Mouse (Mus musculus) CH12.LX (cell line): ENCODE data around the gene Angptl6. TPM values are rescaled to one million over a fixed set of nuclear protein-coding genes. Genes with fewer than 3 reads are reported as not detected.

ENCODE experiments used
- DNase-seq: peaks from one replicate; pipeline ENCODE4 v3.0.0-alpha.2; 2013; ENCODE audit errors: extremely low read depth
- H3K27ac ChIP-seq: 2 replicates; pipeline ENCODE4 v1.5.1; 2012; ENCODE audit warnings: low read depth, mild to moderate bottlenecking, control low read depth, moderate library complexity; ENCODE audit not compliant: insufficient read depth
- H3K27me3 ChIP-seq: replicated peaks from 2 replicates; pipeline ENCODE3; 2012; ENCODE audit warnings: inconsistent platforms
- H3K36me3 ChIP-seq, 2 experiments: replicated peaks in 1 of 2; 2 replicates each; pipeline versions ENCODE3 to v1.6.1; 2012; ENCODE audit warnings: inconsistent platforms in 1 of 2, low read length in 1 of 2, mild to moderate bottlenecking in 1 of 2, mixed read lengths in 1 of 2, moderate library complexity in 1 of 2; ENCODE audit not compliant: control insufficient read depth in 1 of 2, insufficient read depth in 1 of 2
- H3K4me1 ChIP-seq, 2 experiments: 2 replicates each; pipeline ENCODE4 v1.6.1; 2012; ENCODE audit warnings: inconsistent platforms in 1 of 2, moderate library complexity in 1 of 2; ENCODE audit not compliant: insufficient read depth in 2 of 2, control insufficient read depth in 1 of 2
- H3K4me2 ChIP-seq: 2 replicates; pipeline ENCODE4 v1.6.1; 2012; ENCODE audit warnings: low read depth, mild to moderate bottlenecking, control low read depth; ENCODE audit not compliant: poor library complexity, insufficient read depth, severe bottlenecking
- H3K4me3 ChIP-seq, 3 experiments: fragments of 150-350 bp in 1 of 3; sonication (generic) in 1 of 3; replicated peaks in 1 of 3; 2 replicates each; pipeline versions ENCODE3 to v1.5.1; 2011 to 2012; ENCODE audit warnings: low read depth in 2 of 3, low read length in 2 of 3, mild to moderate bottlenecking in 2 of 3, moderate library complexity in 2 of 3, control low read depth in 1 of 3, improper control_type of control experiment in 1 of 3, inconsistent platforms in 1 of 3, mixed read lengths in 1 of 3; ENCODE audit not compliant: poor library complexity in 1 of 3
- H3K79me2 ChIP-seq: replicated peaks from 2 replicates; pipeline ENCODE4 v1.6.1; 2012; ENCODE audit warnings: mild to moderate bottlenecking, moderate library complexity; ENCODE audit not compliant: control insufficient read depth, poor library complexity, insufficient read depth, severe bottlenecking; ENCODE audit errors: extremely low read depth
- H3K9ac ChIP-seq: 2 replicates; pipeline ENCODE4 v1.6.1; 2012; ENCODE audit warnings: low read depth, mild to moderate bottlenecking, control low read depth, moderate library complexity; ENCODE audit not compliant: insufficient read depth
- H3K9me3 ChIP-seq: replicated peaks from 2 replicates; pipeline ENCODE3; 2012; ENCODE audit warnings: low read length, inconsistent platforms, mixed read lengths
- CHD1 ChIP-seq: IDR thresholded peaks from 2 replicates; pipeline ENCODE4 v1.6.1; 2012; ENCODE audit warnings: low read depth, low read length, improper control_type of control experiment, inconsistent platforms
- CHD2 ChIP-seq: IDR thresholded peaks from 2 replicates; pipeline ENCODE4 v1.6.1; 2011; ENCODE audit warnings: low read length, improper control_type of control experiment
- E2F4 ChIP-seq: IDR thresholded peaks from 2 replicates; pipeline ENCODE4 v1.6.1; 2011; ENCODE audit warnings: low read depth, low read length, improper control_type of control experiment; ENCODE audit not compliant: insufficient replicate concordance
- ELF1 ChIP-seq: IDR thresholded peaks from 2 replicates; pipeline ENCODE4 v1.6.1; 2014; ENCODE audit warnings: low read depth, mild to moderate bottlenecking, inconsistent platforms, low read length, improper control_type of control experiment
- EP300 ChIP-seq: IDR thresholded peaks from 2 replicates; pipeline ENCODE4 v1.6.1; 2011; ENCODE audit warnings: low read length, improper control_type of control experiment
- JUND ChIP-seq: conservative IDR thresholded peaks from 2 replicates; pipeline ENCODE4 v1.6.1; 2011; ENCODE audit warnings: low read depth, low read length, improper control_type of control experiment
- KAT2A ChIP-seq: IDR thresholded peaks from 2 replicates; pipeline ENCODE4 v1.6.1; 2012; ENCODE audit warnings: low read length, improper control_type of control experiment, inconsistent platforms; ENCODE audit not compliant: insufficient replicate concordance
- MAX ChIP-seq: IDR thresholded peaks from 2 replicates; pipeline ENCODE4 v1.6.1; 2011; ENCODE audit warnings: low read length, improper control_type of control experiment
- MAZ ChIP-seq: IDR thresholded peaks from 2 replicates; pipeline ENCODE4 v1.6.1; 2012; ENCODE audit warnings: low read depth, mild to moderate bottlenecking, inconsistent platforms, low read length, improper control_type of control experiment, moderate library complexity
- MEF2A ChIP-seq: IDR thresholded peaks from 2 replicates; pipeline ENCODE4 v1.6.1; 2014; ENCODE audit warnings: low read depth, mild to moderate bottlenecking, inconsistent platforms, low read length, improper control_type of control experiment, borderline replicate concordance
- MXI1 ChIP-seq: IDR thresholded peaks from 2 replicates; pipeline ENCODE4 v1.6.1; 2011; ENCODE audit warnings: mild to moderate bottlenecking, low read depth, low read length, improper control_type of control experiment
- MYC ChIP-seq: IDR thresholded peaks from 2 replicates; pipeline ENCODE4 v1.6.1; 2011; ENCODE audit warnings: low read depth, mild to moderate bottlenecking, improper control_type of control experiment, low read length
- POLR2AphosphoS2 ChIP-seq: IDR thresholded peaks from 2 replicates; pipeline ENCODE4 v1.6.1; 2011; ENCODE audit warnings: low read depth, low read length, improper control_type of control experiment
- RCOR1 ChIP-seq: conservative IDR thresholded peaks from 2 replicates; pipeline ENCODE4 v1.6.1; 2012; ENCODE audit warnings: low read depth, mild to moderate bottlenecking, inconsistent platforms, low read length, improper control_type of control experiment
- SIN3A ChIP-seq: IDR thresholded peaks from 2 replicates; pipeline ENCODE4 v1.6.1; 2012; ENCODE audit warnings: low read length, improper control_type of control experiment, inconsistent platforms
- TBP ChIP-seq: conservative IDR thresholded peaks from 2 replicates; pipeline ENCODE4 v1.6.1; 2011; ENCODE audit warnings: low read depth, low read length, improper control_type of control experiment
- USF1 ChIP-seq: IDR thresholded peaks from 2 replicates; pipeline ENCODE4 v1.6.1; 2014; ENCODE audit warnings: low read depth, mild to moderate bottlenecking, inconsistent platforms, low read length, improper control_type of control experiment
- USF2 ChIP-seq: conservative IDR thresholded peaks from 2 replicates; pipeline ENCODE4 v1.6.1; 2011; ENCODE audit warnings: low read depth, low read length, improper control_type of control experiment
- ZC3H11A ChIP-seq: IDR thresholded peaks from 2 replicates; pipeline ENCODE4 v1.6.1; 2012; ENCODE audit warnings: low read depth, mild to moderate bottlenecking, inconsistent platforms, low read length, improper control_type of control experiment
- ZMIZ1 ChIP-seq: IDR thresholded peaks from 2 replicates; pipeline ENCODE4 v1.6.1; 2012; ENCODE audit warnings: low read depth, mild to moderate bottlenecking, inconsistent platforms, low read length, improper control_type of control experiment
- dilution Hi-C: fragments of 300-500 bp; cut with MboI; formaldehyde crosslinking; loops from 2 replicates; pipeline ENCODE4 v1.14.3; 2020; ENCODE audit warnings: low sequenced_read_pairs; ENCODE audit not compliant: extremely low pct_unique_long_range_greater_than_20kb, extremely low pct_ligation_motif_present
- in situ Hi-C: fragments of 300-500 bp; cut with MboI; formaldehyde crosslinking; loops from 3 replicates; pipeline ENCODE4 v1.14.3; 2019; ENCODE audit warnings: low sequenced_read_pairs, low pct_ligation_motif_present, low pct_unique_long_range_greater_than_20kb, mixed read lengths
- polyA plus RNA-seq: library from polyadenylated mRNA; unstranded; fragments of >175 nt; gene quantifications from 2 replicates; pipeline ENCODE4 v1.2.1, GENCODE M21; 2012; ENCODE audit warnings: low read depth; ENCODE audit not compliant: insufficient read length
- total RNA-seq, 2 experiments: library from RNA; depleted of rRNA; stranded (reverse); fragments of 300-350 nt in 1 of 2; fragments of >200 nt in 1 of 2; gene quantifications; 2 replicates each; pipeline ENCODE4 v1.2.3; 2012 to 2014

Angptl6 gene
- total and polyA plus RNA-seq, 3 experiments, result 0.57 to 11.8 (median 2.0) TPM

DNA sequence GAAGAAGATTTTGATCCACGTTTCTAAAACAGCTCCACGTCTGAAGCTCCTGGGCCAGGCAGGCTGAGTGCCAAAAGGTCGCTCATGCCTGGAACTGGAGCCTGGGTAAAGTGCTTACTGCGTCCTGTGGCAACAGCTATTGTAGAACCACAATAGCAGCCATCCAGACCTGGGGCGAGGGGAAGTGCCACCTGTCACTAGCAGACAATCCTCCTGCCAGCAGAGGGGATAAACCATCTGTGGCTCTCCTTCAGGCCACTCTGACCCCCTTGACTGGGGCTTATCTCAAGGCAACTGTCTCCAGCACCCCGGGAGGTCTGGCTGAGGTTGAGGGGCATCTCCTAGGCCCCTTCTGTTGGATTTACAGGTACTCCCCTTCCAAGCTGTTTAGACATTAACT is 40.6 kb downstream of the Angptl6 start:
- no peaks in the 10 kb centered on the region for H3K79me2 ChIP-seq
- in situ Hi-C loops, result no loop called here
- DNase-seq, result no peak
- H3K4me3 ChIP-seq, result no peak overlapping the region
- no peak for TF ChIP-seq RCOR1
- TF ChIP-seq MYC, result no peak
- no peak for TF ChIP-seq CHD2
- no peak for TF ChIP-seq TBP
- TF ChIP-seq ZMIZ1, result no peak
- TF ChIP-seq USF2, result no peak
- TF ChIP-seq EP300, result no peak
- TF ChIP-seq CHD1, result no peak
- dilution Hi-C loops, result no loop called here
- H3K27me3 ChIP-seq, result peaks cover 41% of the 10 kb centered on the region
- no peaks in the 10 kb centered on the region for H3K36me3 ChIP-seq
- H3K4me1 ChIP-seq, result peaks cover 2 to 9% of the 10 kb centered on the region in 2 experiments; a peak in 2 of 4 replicates
- no peak overlapping the region for H3K9ac ChIP-seq
- H3K4me2 ChIP-seq, result no peak overlapping the region
- peaks cover 10% of the 10 kb centered on the region for H3K9me3 ChIP-seq
- H3K27ac ChIP-seq, result no peak overlapping the region

DNA sequence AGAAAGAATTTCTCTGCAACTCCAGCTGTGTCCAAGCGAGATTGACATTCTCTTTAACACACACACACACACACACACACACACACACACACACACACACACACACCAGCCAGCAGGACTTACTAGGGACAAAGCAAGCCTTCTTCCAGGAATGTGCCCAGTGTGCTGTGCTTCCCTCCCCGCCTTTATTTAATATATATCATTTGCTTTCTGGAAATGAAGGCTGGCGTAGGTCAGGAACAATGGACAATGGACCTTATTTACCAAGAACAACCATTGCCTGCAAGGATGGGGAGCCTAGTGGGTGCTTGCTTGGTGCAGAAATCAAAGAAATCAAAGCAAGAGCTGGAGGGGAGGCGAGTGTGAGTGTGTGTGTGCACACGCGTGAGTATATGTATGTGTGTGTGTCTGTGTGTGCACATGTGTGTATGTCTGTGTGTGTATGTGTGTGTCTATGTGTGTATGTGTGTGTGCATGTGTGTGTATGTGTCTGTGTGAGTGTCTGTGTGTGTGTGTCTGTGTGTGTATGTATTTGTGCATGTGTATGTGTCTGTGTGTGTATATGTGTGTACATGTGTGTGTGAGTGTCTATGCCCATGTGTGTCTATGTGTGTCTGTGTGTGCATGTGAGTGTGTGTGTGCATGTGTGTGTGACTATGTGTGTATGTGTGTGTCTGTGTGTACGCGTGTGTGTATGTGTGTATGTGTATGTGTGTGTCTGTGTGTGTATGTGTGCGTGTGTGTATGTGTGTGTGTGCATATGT is 42.2 kb downstream of the Angptl6 start:
- Histone ChIP-seq H3K4me3 (no peak overlapping the region), H3K9me3 (peaks cover 10% of the 10 kb centered on the region)
- in situ Hi-C loops, result no loop called here

More for the DNA sequence above, 42.2 kb downstream of the Angptl6 start:
- H3K9ac ChIP-seq, result no peak overlapping the region
- H3K4me1 ChIP-seq, result peaks cover 2 to 9% of the 10 kb centered on the region in 2 experiments; a peak in 2 of 4 replicates
- no peak overlapping the region for H3K4me2 ChIP-seq
- no peaks in the 10 kb centered on the region for H3K79me2 ChIP-seq
- H3K27me3 ChIP-seq, result peaks cover 41% of the 10 kb centered on the region
- TF ChIP-seq RCOR1 (no peak), USF1 (no peak), POLR2AphosphoS2 (no peak), MAX (no peak), USF2 (no peak), ZMIZ1 (no peak), ZC3H11A (no peak), SIN3A (no peak), MXI1 (no peak), KAT2A (no peak), MEF2A (no peak), CHD2 (no peak), ELF1 (no peak), JUND (no peak), CHD1 (no peak), EP300 (no peak), E2F4 (no peak), MAZ (no peak)
- TF ChIP-seq, all 38 proteins: peak for 0
- dilution Hi-C loops, result no loop called here
- DNase-seq, result no peak
- H3K36me3 ChIP-seq, result no peaks in the 10 kb centered on the region
- no peak overlapping the region for H3K27ac ChIP-seq
